ENCODE assay signal across 11 mouse cellular contexts in the genomic region with DNA sequence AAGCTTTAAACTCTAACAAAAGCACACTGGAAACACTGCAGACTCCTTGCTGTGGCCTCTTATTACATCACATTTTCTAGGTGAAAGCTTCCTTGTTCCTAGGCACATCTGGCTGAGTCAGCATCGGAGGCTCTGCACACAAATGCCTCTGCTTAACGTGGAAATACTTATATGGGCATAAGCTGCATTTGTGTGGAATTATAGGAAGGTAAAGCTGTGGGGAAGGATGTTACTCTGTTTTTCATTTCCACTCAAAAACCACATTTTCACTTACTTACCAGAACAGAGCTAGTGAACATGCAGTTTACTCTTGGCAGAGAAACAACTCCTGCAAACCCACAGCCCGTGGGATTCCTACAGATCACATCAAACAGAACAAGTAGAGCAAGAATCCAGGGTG.
DNase-seq lines count a peak whose midpoint lies in the region; ATAC-seq lines count a peak whose summit lies in the region.
"Had no signal": no experiment of that assay in that cellular context is flagged by ENCODE, and none has a peak within 500 bp of the region (broad histone marks: within the 10 kb centered on the region; RNA-seq: fewer than 3 reads in every experiment).

No protein-coding gene starts in this region.

- H3K9me3 ChIP-seq in hindbrain, embryonic 12.5 days (replicated peaks) = no peaks in the 10 kb centered on the region
- no peaks in the 10 kb centered on the region for H3K9me3 ChIP-seq in hindbrain, embryonic 16.5 days (ENCODE audit: control insufficient read depth, low read length)
- H3K9me3 ChIP-seq in midbrain, embryonic 16.5 days (replicated peaks; ENCODE audit: control insufficient read depth, low read length, poor library complexity, severe bottlenecking) = no peaks in the 10 kb centered on the region
- no peaks in the 10 kb centered on the region for H3K9me3 ChIP-seq in midbrain, embryonic 13.5 days
- H3K9me3 ChIP-seq in stomach, embryonic 15.5 days = no peaks in the 10 kb centered on the region

- H3K9ac ChIP-seq in hindbrain, embryonic 12.5 days = no peak overlapping the region
- no peak overlapping the region for H3K9ac ChIP-seq in hindbrain, embryonic 16.5 days (ENCODE audit: low read depth, low read length)
- H3K9ac ChIP-seq in midbrain, embryonic 16.5 days (ENCODE audit: low read depth, low read length) = no peak overlapping the region
- H3K9ac ChIP-seq in midbrain, embryonic 13.5 days (replicated peaks) = no peak overlapping the region
- H3K9ac ChIP-seq in stomach, embryonic 15.5 days = no peak overlapping the region

- ATAC-seq in hindbrain, embryonic 12.5 days (ENCODE audit: low FRiP score) = no peak
- no peak for ATAC-seq in hindbrain, embryonic 16.5 days
- ATAC-seq in midbrain, embryonic 16.5 days = no peak
- no peak for ATAC-seq in midbrain, embryonic 13.5 days
- peak; percentile 77 to 83 for ATAC-seq in hematopoietic stem cell, adult 5-6 weeks (replicated peaks in 1 of 2; ENCODE audit: insufficient read depth in 1 of 2, low FRiP score in 2 of 2, low TSS enrichment in 1 of 2, low read depth in 1 of 2, poor library complexity in 2 of 2, severe bottlenecking in 2 of 2)
- peak; percentile 80 for ATAC-seq in stomach, embryonic 15.5 days (ENCODE audit: insufficient read depth, low FRiP score, low read depth)
- ATAC-seq in megakaryocyte-erythroid progenitor cell, adult 5-6 weeks (replicated peaks; ENCODE audit: low FRiP score, low TSS enrichment, poor library complexity, severe bottlenecking) = no peak

- H3K36me3 ChIP-seq in hindbrain, embryonic 12.5 days = no peaks in the 10 kb centered on the region
- no peaks in the 10 kb centered on the region for H3K36me3 ChIP-seq in hindbrain, embryonic 16.5 days (ENCODE audit: control insufficient read depth, insufficient read depth, low read length)
- no peaks in the 10 kb centered on the region for H3K36me3 ChIP-seq in midbrain, embryonic 16.5 days (ENCODE audit: control insufficient read depth, insufficient read depth, low read length)
- no peaks in the 10 kb centered on the region for H3K36me3 ChIP-seq in midbrain, embryonic 13.5 days
- H3K36me3 ChIP-seq in stomach, embryonic 15.5 days = no peaks in the 10 kb centered on the region

- no peaks in the 10 kb centered on the region for H3K27me3 ChIP-seq in hindbrain, embryonic 12.5 days
- no peaks in the 10 kb centered on the region for H3K27me3 ChIP-seq in hindbrain, embryonic 16.5 days (replicated peaks; ENCODE audit: control insufficient read depth, insufficient read depth, low read length)
- H3K27me3 ChIP-seq in midbrain, embryonic 16.5 days (ENCODE audit: control insufficient read depth, insufficient read depth, low read depth, low read length) = no peaks in the 10 kb centered on the region
- H3K27me3 ChIP-seq in midbrain, embryonic 13.5 days = peaks cover 4% of the 10 kb centered on the region; the same call in 1 of the 2 replicates
- H3K27me3 ChIP-seq in stomach, embryonic 15.5 days (replicated peaks) = no peaks in the 10 kb centered on the region

- H3K4me3 ChIP-seq in hindbrain, embryonic 12.5 days = no peak overlapping the region
- no peak overlapping the region for H3K4me3 ChIP-seq in hindbrain, embryonic 16.5 days (ENCODE audit: low read length)
- H3K4me3 ChIP-seq in midbrain, embryonic 16.5 days (ENCODE audit: low read depth, low read length) = no peak overlapping the region
- H3K4me3 ChIP-seq in midbrain, embryonic 13.5 days (replicated peaks) = no peak overlapping the region
- no peak overlapping the region for H3K4me3 ChIP-seq in stomach, embryonic 15.5 days (replicated peaks)

- 46% methylated on average over 3 of the region's 3 CpGs for WGBS in hindbrain, embryonic 12.5 days
- 34% methylated on average over 3 of the region's 3 CpGs for WGBS in hindbrain, embryonic 16.5 days
- WGBS in midbrain, embryonic 16.5 days = 20% methylated on average over 3 of the region's 3 CpGs
- WGBS in midbrain, embryonic 13.5 days = 40% methylated on average over 3 of the region's 3 CpGs
- WGBS in stomach, embryonic 15.5 days = 10% methylated on average over 3 of the region's 3 CpGs

- no peak for DNase-seq in cerebellum, adult 11 months
- DNase-seq: gastrocnemius, postnatal 25 days; kidney, postnatal 4 days; retina, postnatal 1 day had no signal

- peak overlapping the region; percentile 4; the same call in 1 of the 2 replicates for H3K27ac ChIP-seq in hindbrain, embryonic 12.5 days
- H3K27ac ChIP-seq in hindbrain, embryonic 16.5 days (ENCODE audit: low read depth, low read length) = no peak overlapping the region
- H3K27ac ChIP-seq in midbrain, embryonic 16.5 days (ENCODE audit: low read length) = peak overlapping the region; percentile 40; the same call in 1 of the 2 replicates
- no peak overlapping the region for H3K27ac ChIP-seq in midbrain, embryonic 13.5 days
- H3K27ac ChIP-seq in stomach, embryonic 15.5 days = peak overlapping the region; percentile 60

- no peak overlapping the region for H3K4me2 ChIP-seq in hindbrain, embryonic 12.5 days (replicated peaks)
- H3K4me2 ChIP-seq in hindbrain, embryonic 16.5 days (ENCODE audit: low read length) = no peak overlapping the region
- no peak overlapping the region for H3K4me2 ChIP-seq in midbrain, embryonic 16.5 days (ENCODE audit: low read length)
- no peak overlapping the region for H3K4me2 ChIP-seq in midbrain, embryonic 13.5 days (replicated peaks)
- H3K4me2 ChIP-seq in stomach, embryonic 15.5 days = no peak overlapping the region

- no peaks in the 10 kb centered on the region for H3K4me1 ChIP-seq in hindbrain, embryonic 12.5 days
- H3K4me1 ChIP-seq in hindbrain, embryonic 16.5 days (ENCODE audit: control insufficient read depth, insufficient read depth, low read depth, low read length) = no peaks in the 10 kb centered on the region; the same call in 1 of the 2 replicates
- peaks cover 3% of the 10 kb centered on the region for H3K4me1 ChIP-seq in midbrain, embryonic 16.5 days (ENCODE audit: control insufficient read depth, insufficient read depth, low read length)
- H3K4me1 ChIP-seq in midbrain, embryonic 13.5 days (replicated peaks) = no peaks in the 10 kb centered on the region
- no peaks in the 10 kb centered on the region for H3K4me1 ChIP-seq in stomach, embryonic 15.5 days

Comparison
In these comparisons a context has a peak if more than half of its experiments do, and no peak if none do; other contexts are left out.
1. H3K27ac ChIP-seq: peak in hindbrain, embryonic 12.5 days (single experiment), midbrain, embryonic 16.5 days (single experiment) and stomach, embryonic 15.5 days (single experiment); none in hindbrain, embryonic 16.5 days (single experiment) and midbrain, embryonic 13.5 days (single experiment).
2. ATAC-seq: peak in hematopoietic stem cell, adult 5-6 weeks (2 of 2) and stomach, embryonic 15.5 days (single experiment); none in hindbrain, embryonic 12.5 days (single experiment), hindbrain, embryonic 16.5 days (single experiment), midbrain, embryonic 16.5 days (single experiment), midbrain, embryonic 13.5 days (single experiment) and megakaryocyte-erythroid progenitor cell, adult 5-6 weeks (single experiment).